Mouse (Mus musculus): Measurements from ENCODE around the gene Vim. TPM values are rescaled to one million over a fixed set of nuclear protein-coding genes. Genes with fewer than 3 reads are reported as not detected.

Vim gene
- 308 TPM for total RNA-seq (2023)

GRCm38 (mm10) chr2:13573408-13574065 is at the start of gene Vim:
Vim (plus strand) TSS chr2:13573927.

GRCm38 (mm10) chr2:13544193-13544824 is 29.4 kb upstream of the Vim start, which contains the start of gene Trdmt1:
Trdmt1 (minus strand) TSS chr2:13544668.

Other genes starting within 250 kb of the Vim start
- gene Cubn, start 82.1 kb upstream of the Vim start, total RNA-seq (2023): not detected
- 6.1 TPM for gene Trdmt1, start 29.3 kb upstream of the Vim start, total RNA-seq (2023)
- 63.9 TPM for gene St8sia6, start 220.1 kb downstream of the Vim start, total RNA-seq (2023)